12 mouse cellular contexts compared by ENCODE assay signal in the genomic region with DNA sequence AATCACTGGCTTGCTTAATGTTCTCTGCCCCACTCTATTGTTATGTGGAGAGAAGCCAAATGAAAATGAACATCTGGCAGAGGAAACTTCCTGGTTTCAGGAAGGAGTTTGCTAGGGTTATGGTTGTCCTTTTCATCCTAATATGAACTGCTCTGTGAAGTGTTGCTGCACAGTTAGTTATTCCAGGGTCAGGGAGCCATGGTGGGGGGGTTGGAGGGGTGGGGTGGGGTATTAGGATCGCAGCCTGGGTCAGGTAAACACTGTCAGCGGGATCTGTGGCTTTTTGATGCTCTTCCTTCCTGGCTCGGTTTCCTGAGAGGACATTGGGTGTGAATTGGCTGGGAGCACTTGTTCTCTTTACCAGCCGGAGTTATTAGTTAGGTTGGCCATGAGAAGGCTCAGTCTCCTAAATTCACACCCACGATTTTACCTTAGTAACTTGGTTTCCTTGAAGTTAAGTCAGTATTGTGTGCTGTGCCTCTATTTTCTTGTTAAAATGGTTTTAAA.
DNase-seq lines count a peak whose midpoint lies in the region; ATAC-seq and TF ChIP-seq lines count a peak whose summit lies in the region.
"Had no signal": no experiment of that assay in that cellular context is flagged by ENCODE, and none has a peak within 500 bp of the region (broad histone marks: within the 10 kb centered on the region; RNA-seq: fewer than 3 reads in every experiment).

No protein-coding gene starts in this region.

- no peak for TF ChIP-seq CTCF in forebrain, postnatal 0 days (IDR thresholded peaks at IDR 0.05; ENCODE audit: low read depth)
- TF ChIP-seq CTCF in kidney, postnatal 0 days (IDR thresholded peaks at IDR 0.05; ENCODE audit: low read depth) = no peak

- no peak for DNase-seq in forebrain, postnatal 0 days
- DNase-seq in kidney, postnatal 0 days (ENCODE audit: low spot score) = no peak
- no peak for DNase-seq in kidney, postnatal 4 days
- no peak for DNase-seq in embryonic facial prominence, embryonic 10.5 days (ENCODE audit: low spot score)
- no peak for DNase-seq in adrenal gland, adult 2 months
- DNase-seq in frontal cortex, postnatal 36 days (ENCODE audit: low spot score in 2 of 2) = no peak
- DNase-seq: adrenal gland, postnatal 10 days; cerebellum, adult 11 months; liver, embryonic 13.5 days had no signal

- no peaks in the 10 kb centered on the region for H3K36me3 ChIP-seq in forebrain, postnatal 0 days (ENCODE audit: insufficient read depth)
- no peaks in the 10 kb centered on the region for H3K36me3 ChIP-seq in forebrain, embryonic 15.5 days
- H3K36me3 ChIP-seq in kidney, postnatal 0 days (ENCODE audit: insufficient read depth, low read length) = no peaks in the 10 kb centered on the region
- H3K36me3 ChIP-seq in embryonic facial prominence, embryonic 10.5 days (replicated peaks) = no peaks in the 10 kb centered on the region
- H3K36me3 ChIP-seq in limb, embryonic 15.5 days = no peaks in the 10 kb centered on the region
- H3K36me3 ChIP-seq: liver, embryonic 13.5 days; midbrain, embryonic 15.5 days had no signal

- no peaks in the 10 kb centered on the region for H3K4me1 ChIP-seq in forebrain, postnatal 0 days (ENCODE audit: insufficient read depth)
- H3K4me1 ChIP-seq in forebrain, embryonic 15.5 days = peaks cover 15% of the 10 kb centered on the region
- H3K4me1 ChIP-seq in kidney, postnatal 0 days (replicated peaks; ENCODE audit: insufficient read depth, low read length) = peaks cover 8% of the 10 kb centered on the region
- peaks cover 24% of the 10 kb centered on the region for H3K4me1 ChIP-seq in embryonic facial prominence, embryonic 10.5 days
- peaks cover 17% of the 10 kb centered on the region for H3K4me1 ChIP-seq in limb, embryonic 15.5 days
- H3K4me1 ChIP-seq: liver, embryonic 13.5 days had no signal

- ATAC-seq in forebrain, postnatal 0 days = no peak
- no peak for ATAC-seq in forebrain, embryonic 15.5 days (replicated peaks)
- no peak for ATAC-seq in kidney, postnatal 0 days (replicated peaks; ENCODE audit: low FRiP score, low read depth)
- no peak for ATAC-seq in limb, embryonic 15.5 days (ENCODE audit: insufficient number of reproducible peaks, low FRiP score, low TSS enrichment, low read depth)
- ATAC-seq: midbrain, embryonic 15.5 days had no signal

- no peaks in the 10 kb centered on the region for H3K27me3 ChIP-seq in forebrain, postnatal 0 days (ENCODE audit: insufficient read depth, low read length)
- H3K27me3 ChIP-seq in forebrain, embryonic 15.5 days = no peaks in the 10 kb centered on the region
- H3K27me3 ChIP-seq in kidney, postnatal 0 days (ENCODE audit: insufficient read depth, low read length) = no peaks in the 10 kb centered on the region
- no peaks in the 10 kb centered on the region for H3K27me3 ChIP-seq in embryonic facial prominence, embryonic 10.5 days (replicated peaks; ENCODE audit: low read depth, poor library complexity, severe bottlenecking)
- no peaks in the 10 kb centered on the region for H3K27me3 ChIP-seq in limb, embryonic 15.5 days
- H3K27me3 ChIP-seq: liver, embryonic 13.5 days; midbrain, embryonic 15.5 days had no signal

- H3K4me2 ChIP-seq in forebrain, postnatal 0 days (ENCODE audit: low read depth) = no peak overlapping the region
- H3K4me2 ChIP-seq in forebrain, embryonic 15.5 days (replicated peaks) = no peak overlapping the region
- H3K4me2 ChIP-seq in kidney, postnatal 0 days (ENCODE audit: low read length) = 0 out of 2 replicates have a peak overlapping the region, but pooled peaks have one; percentile 16
- H3K4me2 ChIP-seq in limb, embryonic 15.5 days = no peak overlapping the region; the same call in 1 of the 2 replicates
- H3K4me2 ChIP-seq: liver, embryonic 13.5 days; midbrain, embryonic 15.5 days had no signal

- H3K27ac ChIP-seq in forebrain, postnatal 0 days (ENCODE audit: low read depth, low read length) = peak overlapping the region; percentile 35; the same call in 1 of the 2 replicates
- H3K27ac ChIP-seq in forebrain, embryonic 15.5 days (replicated peaks) = no peak overlapping the region
- H3K27ac ChIP-seq in kidney, postnatal 0 days = peak overlapping the region; percentile 38; the same call in 1 of the 2 replicates
- peak overlapping the region; percentile 52; the same call in 1 of the 2 replicates for H3K27ac ChIP-seq in embryonic facial prominence, embryonic 10.5 days (replicated peaks)
- peak overlapping the region; percentile 44 for H3K27ac ChIP-seq in limb, embryonic 15.5 days
- H3K27ac ChIP-seq: liver, embryonic 13.5 days; midbrain, embryonic 15.5 days had no signal

- 91% methylated on average over 5 of the region's 5 CpGs for WGBS in forebrain, postnatal 0 days
- WGBS in forebrain, embryonic 15.5 days = 87% methylated on average over 5 of the region's 5 CpGs
- WGBS in kidney, postnatal 0 days = 33% methylated on average over 5 of the region's 5 CpGs
- WGBS in embryonic facial prominence, embryonic 10.5 days = 72% methylated on average over 5 of the region's 5 CpGs
- WGBS in limb, embryonic 15.5 days = 63% methylated on average over 5 of the region's 5 CpGs

- no peaks in the 10 kb centered on the region for H3K9me3 ChIP-seq in forebrain, postnatal 0 days (ENCODE audit: low read length)
- no peaks in the 10 kb centered on the region for H3K9me3 ChIP-seq in forebrain, embryonic 15.5 days
- H3K9me3 ChIP-seq in kidney, postnatal 0 days (replicated peaks; ENCODE audit: low read length) = no peaks in the 10 kb centered on the region
- H3K9me3 ChIP-seq in embryonic facial prominence, embryonic 10.5 days = no peaks in the 10 kb centered on the region
- H3K9me3 ChIP-seq in limb, embryonic 15.5 days = no peaks in the 10 kb centered on the region
- H3K9me3 ChIP-seq: liver, embryonic 13.5 days; midbrain, embryonic 15.5 days had no signal

- no peak overlapping the region for H3K9ac ChIP-seq in forebrain, postnatal 0 days
- H3K9ac ChIP-seq in forebrain, embryonic 15.5 days (replicated peaks) = no peak overlapping the region
- no peak overlapping the region for H3K9ac ChIP-seq in kidney, postnatal 0 days (ENCODE audit: low read depth, low read length)
- no peak overlapping the region for H3K9ac ChIP-seq in limb, embryonic 15.5 days
- H3K9ac ChIP-seq: liver, embryonic 13.5 days; midbrain, embryonic 15.5 days had no signal

- H3K4me3 ChIP-seq in forebrain, postnatal 0 days (ENCODE audit: low read depth, low read length) = no peak overlapping the region
- no peak overlapping the region for H3K4me3 ChIP-seq in forebrain, embryonic 15.5 days
- H3K4me3 ChIP-seq in kidney, postnatal 0 days (replicated peaks; ENCODE audit: low read depth, low read length) = no peak overlapping the region
- H3K4me3 ChIP-seq in embryonic facial prominence, embryonic 10.5 days = no peak overlapping the region
- no peak overlapping the region for H3K4me3 ChIP-seq in limb, embryonic 15.5 days
- H3K4me3 ChIP-seq: liver, embryonic 13.5 days; midbrain, embryonic 15.5 days had no signal
